Mouse (Mus musculus) liver, adult 2 months (tissue): ENCODE data around the gene Ubr7.

ENCODE experiments used
- CTCF ChIP-seq: fragments of 200-500 bp; IDR thresholded peaks from 2 replicates; pipeline ENCODE4 v1.5.1; 2011; ENCODE audit warnings: low read depth, low read length, control low read depth
- POLR2A ChIP-seq: fragments of 200-500 bp; IDR thresholded peaks from 2 replicates; pipeline ENCODE4 v1.6.1; 2011; ENCODE audit warnings: low read length, control low read depth; ENCODE audit not compliant: insufficient read depth; ENCODE audit errors: extremely low read depth

GRCm38 (mm10) chr12:102714116-102714515 lies 43.7 kb upstream of the Ubr7 start:
- no peak for TF ChIP-seq CTCF
- TF ChIP-seq POLR2A, result no peak
